Comparison of ENCODE assay signal across 8 mouse cellular contexts in genomic region chr5:117358725-117359124, GRCm38 (mm10). TPM values are rescaled to one million over a fixed set of nuclear protein-coding genes. Genes with fewer than 3 reads are reported as not detected.
A peak's percentile ranks its signal among the peaks of the same experiment; 100 is the strongest.
DNase-seq lines count a peak whose midpoint lies in the region; ATAC-seq lines count a peak whose summit lies in the region.

No protein-coding gene starts in this region.

- 36% methylated on average over 11 of the region's 11 CpGs for WGBS in embryonic facial prominence, embryonic 12.5 days
- WGBS in heart, embryonic 13.5 days = 41% methylated on average over 11 of the region's 11 CpGs
- WGBS in liver, embryonic 16.5 days (ENCODE audit: insufficient replicate concordance) = 32% methylated on average over 11 of the region's 11 CpGs
- 38% methylated on average over 11 of the region's 11 CpGs for WGBS in neural tube, embryonic 14.5 days

- peak; percentile 86 for DNase-seq in 416B (ENCODE audit: low read depth)
- DNase-seq in adrenal gland, adult 2 months = peak; percentile 75
- peak; percentile 85 to 89 for DNase-seq in kidney, postnatal 25 days
- peak; percentile 84 for DNase-seq in testis, postnatal 14 days (ENCODE audit: low spot score)

- H3K4me2 ChIP-seq in embryonic facial prominence, embryonic 12.5 days (replicated peaks) = peak overlapping the region; percentile 89; the same call in 1 of the 2 replicates
- peak overlapping the region; percentile 91 for H3K4me2 ChIP-seq in heart, embryonic 13.5 days
- peak overlapping the region; percentile 83; the same call in 1 of the 2 replicates for H3K4me2 ChIP-seq in liver, embryonic 16.5 days (ENCODE audit: low read depth, low read length)
- peak overlapping the region; percentile 66 for H3K4me2 ChIP-seq in neural tube, embryonic 14.5 days (ENCODE audit: low read depth, low read length)

- ATAC-seq in embryonic facial prominence, embryonic 12.5 days (ENCODE audit: insufficient number of reproducible peaks, insufficient read depth, low FRiP score, low TSS enrichment) = no peak
- ATAC-seq in heart, embryonic 13.5 days (ENCODE audit: extremely low read depth, insufficient number of reproducible peaks, low FRiP score, low TSS enrichment) = no peak
- no peak for ATAC-seq in liver, embryonic 16.5 days (ENCODE audit: low read depth)
- ATAC-seq in neural tube, embryonic 14.5 days (ENCODE audit: low read depth) = no peak

- no peak overlapping the region for H3K4me3 ChIP-seq in embryonic facial prominence, embryonic 12.5 days
- H3K4me3 ChIP-seq in heart, embryonic 13.5 days = peak overlapping the region; percentile 99
- no peak overlapping the region for H3K4me3 ChIP-seq in liver, embryonic 16.5 days (ENCODE audit: low read depth, low read length)
- H3K4me3 ChIP-seq in neural tube, embryonic 14.5 days (ENCODE audit: low read depth, low read length) = peak overlapping the region; percentile 97

- H3K36me3 ChIP-seq in embryonic facial prominence, embryonic 12.5 days = peaks cover 5% of the 10 kb centered on the region; the same call in 1 of the 2 replicates
- H3K36me3 ChIP-seq in heart, embryonic 13.5 days = peaks cover 5% of the 10 kb centered on the region
- H3K36me3 ChIP-seq in liver, embryonic 16.5 days (ENCODE audit: control insufficient read depth, insufficient read depth) = no peaks in the 10 kb centered on the region
- 0 out of 2 replicates have a peak, but pooled peaks cover 2% of the 10 kb centered on the region for H3K36me3 ChIP-seq in neural tube, embryonic 14.5 days (ENCODE audit: control insufficient read depth, insufficient read depth, low read length)

- H3K27me3 ChIP-seq in embryonic facial prominence, embryonic 12.5 days = no peaks in the 10 kb centered on the region
- no peaks in the 10 kb centered on the region for H3K27me3 ChIP-seq in heart, embryonic 13.5 days (replicated peaks)
- H3K27me3 ChIP-seq in liver, embryonic 16.5 days (ENCODE audit: control insufficient read depth, insufficient read depth, low read depth, low read length) = peaks cover 5% of the 10 kb centered on the region
- H3K27me3 ChIP-seq in neural tube, embryonic 14.5 days (ENCODE audit: control insufficient read depth, insufficient read depth, low read length) = no peaks in the 10 kb centered on the region

- H3K4me1 ChIP-seq in embryonic facial prominence, embryonic 12.5 days = peaks cover 30% of the 10 kb centered on the region
- H3K4me1 ChIP-seq in heart, embryonic 13.5 days = peaks cover 76% of the 10 kb centered on the region
- peaks cover 42% of the 10 kb centered on the region for H3K4me1 ChIP-seq in liver, embryonic 16.5 days (ENCODE audit: control insufficient read depth, low read depth, low read length)
- H3K4me1 ChIP-seq in neural tube, embryonic 14.5 days (ENCODE audit: control insufficient read depth, insufficient read depth, low read length) = peaks cover 25% of the 10 kb centered on the region

- no peak overlapping the region for H3K9ac ChIP-seq in embryonic facial prominence, embryonic 12.5 days
- H3K9ac ChIP-seq in heart, embryonic 13.5 days = peak overlapping the region; percentile 99
- H3K9ac ChIP-seq in liver, embryonic 16.5 days (ENCODE audit: low read depth, low read length) = no peak overlapping the region
- H3K9ac ChIP-seq in neural tube, embryonic 14.5 days (replicated peaks; ENCODE audit: low read depth, low read length) = no peak overlapping the region

- H3K27ac ChIP-seq in embryonic facial prominence, embryonic 12.5 days = no peak overlapping the region
- H3K27ac ChIP-seq in heart, embryonic 13.5 days (replicated peaks) = no peak overlapping the region
- H3K27ac ChIP-seq in liver, embryonic 16.5 days (ENCODE audit: low read length) = no peak overlapping the region
- H3K27ac ChIP-seq in neural tube, embryonic 14.5 days (ENCODE audit: low read depth, low read length) = no peak overlapping the region

- no peaks in the 10 kb centered on the region for H3K9me3 ChIP-seq in embryonic facial prominence, embryonic 12.5 days
- no peaks in the 10 kb centered on the region for H3K9me3 ChIP-seq in heart, embryonic 13.5 days
- no peaks in the 10 kb centered on the region for H3K9me3 ChIP-seq in liver, embryonic 16.5 days (replicated peaks; ENCODE audit: control insufficient read depth, low read length)
- H3K9me3 ChIP-seq in neural tube, embryonic 14.5 days (ENCODE audit: control insufficient read depth, low read length) = no peaks in the 10 kb centered on the region

RNA-seq across cellular contexts. Expression of gene Wsb2, which starts 1.6 kb away (rescaled TPM):
- total RNA-seq in adrenal gland, adult 2 months (2021) = 100 to 1,000 TPM; 149 to 153 TPM
- 179 and 211 TPM in 2 replicates for polyA plus RNA-seq in adrenal gland, adult 2 months (2012; rRNA removed)
- 67.6 and 68.9 TPM in 2 replicates for polyA plus RNA-seq in embryonic facial prominence, embryonic 12.5 days (2016; fragmentation: Nextera tagmentation; extraction: Ambion mirVana)
- 74.2 and 79.3 TPM in 2 replicates for polyA plus RNA-seq in heart, embryonic 13.5 days (2015; fragmentation: Nextera tagmentation; extraction: Ambion mirVana)
- 16.8 and 20.5 TPM in 2 replicates for polyA plus RNA-seq in liver, embryonic 16.5 days (2015; fragmentation: Nextera tagmentation; extraction: Ambion mirVana)
- 281 and 293 TPM in 2 replicates for polyA plus RNA-seq in neural tube, embryonic 14.5 days (2014; fragmentation: Nextera tagmentation; extraction: Ambion mirVana)

RNA-seq across cellular contexts. Expression of gene Rfc5, which starts 30.1 kb away (rescaled TPM):
- total RNA-seq in adrenal gland, adult 2 months (2021) = 1 to 10 TPM; 6.7 to 8.6 TPM
- 10.0 and 11.5 TPM in 2 replicates for polyA plus RNA-seq in adrenal gland, adult 2 months (2012; rRNA removed)
- 93.2 and 98.2 TPM in 2 replicates for polyA plus RNA-seq in embryonic facial prominence, embryonic 12.5 days (2016; fragmentation: Nextera tagmentation; extraction: Ambion mirVana)
- 64.3 and 67.7 TPM in 2 replicates for polyA plus RNA-seq in heart, embryonic 13.5 days (2015; fragmentation: Nextera tagmentation; extraction: Ambion mirVana)
- polyA plus RNA-seq in liver, embryonic 16.5 days (2015; fragmentation: Nextera tagmentation; extraction: Ambion mirVana) = 44.3 and 46.6 TPM in 2 replicates
- polyA plus RNA-seq in neural tube, embryonic 14.5 days (2014; fragmentation: Nextera tagmentation; extraction: Ambion mirVana) = 23.8 and 26.7 TPM in 2 replicates

RNA-seq across cellular contexts. Expression of gene Vsig10, which starts 39.8 kb away (rescaled TPM):
- total RNA-seq in adrenal gland, adult 2 months (2021) = 10 to 100 TPM in 1 of 2 experiments, 1 to 10 TPM in 1; 8.9 to 28.6 TPM
- 38.0 and 44.1 TPM in 2 replicates for polyA plus RNA-seq in adrenal gland, adult 2 months (2012; rRNA removed)
- 5.4 and 6.7 TPM in 2 replicates for polyA plus RNA-seq in embryonic facial prominence, embryonic 12.5 days (2016; fragmentation: Nextera tagmentation; extraction: Ambion mirVana)
- 7.6 and 8.1 TPM in 2 replicates for polyA plus RNA-seq in heart, embryonic 13.5 days (2015; fragmentation: Nextera tagmentation; extraction: Ambion mirVana)
- 1.5 and 1.8 TPM in 2 replicates for polyA plus RNA-seq in liver, embryonic 16.5 days (2015; fragmentation: Nextera tagmentation; extraction: Ambion mirVana)
- 1.1 and 1.2 TPM in 2 replicates for polyA plus RNA-seq in neural tube, embryonic 14.5 days (2014; fragmentation: Nextera tagmentation; extraction: Ambion mirVana)

RNA-seq across cellular contexts. Expression of gene Ksr2, which starts 55.1 kb away (rescaled TPM):
- 1 to 10 TPM; 3.8 to 5.1 TPM for total RNA-seq in adrenal gland, adult 2 months (2021)
- 0.46 and 0.92 TPM in 2 replicates for polyA plus RNA-seq in adrenal gland, adult 2 months (2012; rRNA removed)
- polyA plus RNA-seq in embryonic facial prominence, embryonic 12.5 days (2016; fragmentation: Nextera tagmentation; extraction: Ambion mirVana) = 0.41 and 0.68 TPM in 2 replicates
- polyA plus RNA-seq in heart, embryonic 13.5 days (2015; fragmentation: Nextera tagmentation; extraction: Ambion mirVana) = 0.07 and 0.13 TPM in 2 replicates
- polyA plus RNA-seq in liver, embryonic 16.5 days (2015; fragmentation: Nextera tagmentation; extraction: Ambion mirVana) = 0.05 and 0.06 TPM in 2 replicates
- polyA plus RNA-seq in neural tube, embryonic 14.5 days (2014; fragmentation: Nextera tagmentation; extraction: Ambion mirVana) = 8.5 and 11.3 TPM in 2 replicates

Comparison
In these comparisons a context has a peak if more than half of its experiments do, and no peak if none do; other contexts are left out.
1. H3K4me3 ChIP-seq: peak in heart, embryonic 13.5 days (single experiment) and neural tube, embryonic 14.5 days (single experiment); none in embryonic facial prominence, embryonic 12.5 days (single experiment) and liver, embryonic 16.5 days (single experiment).
2. Peak in every context shown above with its lines, with median percentiles within 50 percentile points of each other: DNase-seq and H3K4me2 ChIP-seq.